Comparison of ENCODE assay signal across 9 mouse cellular contexts in the genomic region with DNA sequence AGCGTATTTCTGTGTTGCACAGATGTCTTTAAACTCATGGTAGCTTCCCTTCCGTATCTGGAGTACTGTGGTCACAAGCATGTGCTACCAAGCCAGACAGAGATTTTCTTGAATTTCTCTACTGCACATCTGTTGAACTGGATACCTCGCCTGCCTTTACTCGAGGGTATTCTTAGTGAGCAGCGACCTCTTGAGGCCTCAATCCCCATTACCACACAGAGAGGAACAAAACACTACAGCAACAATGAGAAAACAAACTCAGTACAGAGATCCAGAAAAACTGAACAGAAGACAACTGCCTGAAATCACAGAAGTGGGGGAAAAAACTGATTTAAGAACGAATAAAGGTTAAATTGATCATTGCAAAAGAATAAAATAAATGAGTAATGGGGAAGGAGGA.
A peak's percentile ranks its signal among the peaks of the same experiment; 100 is the strongest.
DNase-seq lines count a peak whose midpoint lies in the region; ATAC-seq and TF ChIP-seq lines count a peak whose summit lies in the region.
"Had no signal": no experiment of that assay in that cellular context is flagged by ENCODE, and none has a peak within 500 bp of the region (broad histone marks: within the 10 kb centered on the region; RNA-seq: fewer than 3 reads in every experiment).

No protein-coding gene starts in this region.

- WGBS in kidney, adult 2 months = 32% methylated on average over 6 of the region's 6 CpGs

- TF ChIP-seq POLR2A in kidney, adult 2 months (IDR thresholded peaks at IDR 0.05; ENCODE audit: low read depth, low read length) = no peak

- H3K4me3 ChIP-seq in kidney, adult 2 months (ENCODE audit: insufficient read depth, low read depth, low read length) = no peak overlapping the region

- H3K27ac ChIP-seq in kidney, adult 2 months (ENCODE audit: insufficient read depth, low read depth, low read length) = no peak overlapping the region

- DNase-seq in kidney, adult 2 months = no peak
- no peak for DNase-seq in kidney, adult 18-20 months
- DNase-seq in A20 (ENCODE audit: low read depth, low spot score) (peak; percentile 18), NIH3T3 (ENCODE audit: low read depth) (peak; percentile 62)
- no peak for DNase-seq in yolk sac, embryonic 10.5 days (ENCODE audit: low spot score)
- DNase-seq in layer of hippocampus, postnatal 36 days = no peak
- DNase-seq: heart, adult 11 months had no signal

- H3K27me3 ChIP-seq in kidney, adult 2 months (replicated peaks; ENCODE audit: control insufficient read depth, insufficient read depth, low read length) = no peaks in the 10 kb centered on the region

- 0 out of 2 replicates have a peak, but pooled peaks have one; percentile 20 for TF ChIP-seq CTCF in kidney, adult 2 months (conservative IDR thresholded peaks at IDR 0.05; ENCODE audit: insufficient read depth, insufficient read length, low read depth, low read length)

- no peaks in the 10 kb centered on the region for H3K36me3 ChIP-seq in kidney, adult 2 months (ENCODE audit: control insufficient read depth, insufficient read depth, low read length)

- ATAC-seq in granulocyte monocyte progenitor cell, adult 5-6 weeks (replicated peaks; ENCODE audit: poor library complexity, severe bottlenecking) = peak; percentile 37; the same call in 1 of the 2 replicates
- no peak for ATAC-seq in frontal cortex, adult (ENCODE audit: low TSS enrichment)

- no peaks in the 10 kb centered on the region for H3K4me1 ChIP-seq in kidney, adult 2 months (ENCODE audit: control insufficient read depth, insufficient read depth, low read length)

Comparison
In these comparisons a context has a peak if more than half of its experiments do, and no peak if none do; other contexts are left out.
1. DNase-seq: peak in A20 (single experiment) and NIH3T3 (single experiment); none in kidney, adult 2 months (single experiment), kidney, adult 18-20 months (single experiment), yolk sac, embryonic 10.5 days (single experiment) and layer of hippocampus, postnatal 36 days (0 of 2).